Mouse (Mus musculus) testis, adult 2 months (tissue): ENCODE measurements at regions not wholly inside any gene's neighbourhood (a gene's known extent, or its start where the extent isn't known, plus 50 kb on each side); places are given as distances from the start of the nearest gene placed in this dataset.

Experiments
- H3K27ac ChIP-seq: fragments of 200-500 bp; 2 replicates; pipeline ENCODE4 v1.5.1; 2012; ENCODE audit warnings: low read depth, low read length; ENCODE audit not compliant: control insufficient read depth, insufficient read depth
- H3K27me3 ChIP-seq: fragments of 200-500 bp; 2 replicates; pipeline ENCODE4 v1.6.1; 2012; ENCODE audit warnings: mild to moderate bottlenecking, low read length, moderate library complexity; ENCODE audit not compliant: control insufficient read depth, insufficient read depth
- H3K36me3 ChIP-seq: fragments of 200-500 bp; 2 replicates; pipeline ENCODE4 v1.6.1; 2012; ENCODE audit warnings: mild to moderate bottlenecking, low read length; ENCODE audit not compliant: control insufficient read depth, insufficient read depth
- H3K4me1 ChIP-seq: fragments of 200-500 bp; 2 replicates; pipeline ENCODE4 v1.6.1; 2012; ENCODE audit warnings: low read length; ENCODE audit not compliant: control insufficient read depth, insufficient read depth
- H3K4me3 ChIP-seq: fragments of 200-500 bp; 2 replicates; pipeline ENCODE4 v1.5.1; 2012; ENCODE audit warnings: low read depth, mild to moderate bottlenecking, low read length, moderate library complexity, mixed read lengths; ENCODE audit not compliant: control insufficient read depth
- CTCF ChIP-seq: fragments of 200-500 bp; IDR thresholded peaks from 2 replicates; pipeline ENCODE4 v1.5.1; 2012; ENCODE audit warnings: low read depth, mild to moderate bottlenecking, inconsistent platforms, low read length, moderate library complexity; ENCODE audit not compliant: control insufficient read depth, insufficient read depth, insufficient replicate concordance
- POLR2A ChIP-seq: fragments of 200-500 bp; IDR thresholded peaks from 2 replicates; pipeline ENCODE4 v1.6.1; 2012; ENCODE audit warnings: low read depth, mild to moderate bottlenecking, inconsistent platforms, low read length, moderate library complexity; ENCODE audit not compliant: control insufficient read depth

GRCm38 (mm10) chr3:142965604-142966003, 83.8 kb upstream of the Pkn2 start:
- Histone ChIP-seq H3K27me3 (no peaks in the 10 kb centered on the region), H3K36me3 (no peaks in the 10 kb centered on the region), H3K4me1 (peaks cover 10% of the 10 kb centered on the region), H3K27ac (no peak overlapping the region), H3K4me3 (no peak overlapping the region)
- TF ChIP-seq CTCF = no peak
- no peak for TF ChIP-seq POLR2A

GRCm38 (mm10) chr3:142963818-142964372, 82.1 kb upstream of the Pkn2 start:
- Histone ChIP-seq H3K4me3 (no peak overlapping the region), H3K27me3 (no peaks in the 10 kb centered on the region), H3K36me3 (no peaks in the 10 kb centered on the region), H3K27ac (peak overlapping the region; percentile 58), H3K4me1 (no peaks in the 10 kb centered on the region; the same call in none of the 2 replicates)
- no peak for TF ChIP-seq POLR2A
- TF ChIP-seq CTCF = no peak

GRCm38 (mm10) chr3:142957768-142958167, 76.0 kb upstream of the Pkn2 start:
- H3K27ac ChIP-seq = peak overlapping the region; percentile 57
- H3K4me1 ChIP-seq = 0 out of 2 replicates have a peak, but pooled peaks cover 3% of the 10 kb centered on the region
- H3K36me3 ChIP-seq = no peaks in the 10 kb centered on the region
- no peaks in the 10 kb centered on the region for H3K27me3 ChIP-seq
- no peak overlapping the region for H3K4me3 ChIP-seq
- TF ChIP-seq CTCF = no peak
- TF ChIP-seq POLR2A = no peak

- no peaks in the 10 kb centered on the region for H3K36me3 ChIP-seq
- TF ChIP-seq POLR2A = no peak
- no peak for TF ChIP-seq CTCF
- no peaks in the 10 kb centered on the region for H3K4me1 ChIP-seq
- no peak overlapping the region for H3K27ac ChIP-seq
- H3K4me3 ChIP-seq = no peak overlapping the region
- H3K27me3 ChIP-seq = no peaks in the 10 kb centered on the region
These were observed 67.0 kb upstream of the Pkn2 start for GRCm38 (mm10) chr3:142948771-142949170.

GRCm38 (mm10) chr3:142941319-142942024, 59.7 kb upstream of the Pkn2 start:
- no peak for TF ChIP-seq CTCF
- no peak for TF ChIP-seq POLR2A
- peaks cover 1% of the 10 kb centered on the region; the same call in 1 of the 2 replicates for H3K4me1 ChIP-seq
- H3K27me3 ChIP-seq = no peaks in the 10 kb centered on the region
- H3K27ac ChIP-seq = peak overlapping the region; percentile 66
- no peaks in the 10 kb centered on the region for H3K36me3 ChIP-seq
- no peak overlapping the region for H3K4me3 ChIP-seq

GRCm38 (mm10) chr3:142940874-142941273, 59.1 kb upstream of the Pkn2 start:
- Histone ChIP-seq H3K4me3 (no peak overlapping the region), H3K4me1 (peaks cover 4% of the 10 kb centered on the region; the same call in 1 of the 2 replicates), H3K27me3 (no peaks in the 10 kb centered on the region), H3K27ac (0 out of 2 replicates have a peak overlapping the region, but pooled peaks have one; percentile 2), H3K36me3 (no peaks in the 10 kb centered on the region)
- TF ChIP-seq CTCF = no peak
- no peak for TF ChIP-seq POLR2A

- Histone ChIP-seq H3K36me3 (no peaks in the 10 kb centered on the region), H3K27me3 (no peaks in the 10 kb centered on the region), H3K4me1 (peaks cover 4% of the 10 kb centered on the region; the same call in 1 of the 2 replicates), H3K27ac (no peak overlapping the region), H3K4me3 (no peak overlapping the region)
- TF ChIP-seq CTCF = no peak
- TF ChIP-seq POLR2A = no peak
These were observed 58.0 kb upstream of the Pkn2 start for GRCm38 (mm10) chr3:142939773-142940172.
